Mouse (Mus musculus): ENCODE data around the gene Kcnq5.

DNA sequence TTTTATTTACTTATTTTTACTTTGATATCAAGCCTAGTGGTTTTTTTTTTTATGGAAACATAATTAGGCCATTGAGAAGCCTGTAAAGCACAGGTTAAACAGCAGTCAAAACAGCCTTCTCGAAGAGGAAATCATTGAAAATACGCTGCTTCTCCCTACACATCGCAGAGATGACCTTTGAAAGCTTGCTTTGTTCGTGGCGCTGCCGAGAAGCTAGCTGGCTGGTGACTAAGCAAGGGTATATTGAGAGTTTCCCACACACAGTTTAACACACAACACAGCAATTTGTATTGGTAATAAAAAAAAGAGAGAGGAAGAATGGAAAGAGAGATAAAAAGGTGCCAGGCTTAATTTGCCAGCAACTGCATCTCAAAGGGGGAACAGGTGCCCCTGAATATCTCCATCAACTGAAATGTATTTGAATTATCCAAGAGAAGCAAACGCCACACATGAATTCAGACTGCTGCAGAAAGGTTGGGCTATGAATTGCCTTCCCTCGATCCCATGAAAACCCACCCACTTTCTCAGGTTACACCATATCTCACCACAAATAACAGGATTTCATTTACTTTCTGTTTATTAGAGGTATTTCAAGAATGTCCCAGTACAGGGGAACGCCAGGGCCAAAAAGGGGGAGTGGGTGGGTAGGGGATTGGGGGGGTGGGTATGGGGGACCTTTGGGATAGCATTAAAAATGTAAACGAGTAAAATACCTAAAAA, 461.8 kb downstream of the Kcnq5 start:
- no peak for TF ChIP-seq CTCF (IDR thresholded peaks at IDR 0.05; ENCODE audit: borderline replicate concordance, insufficient read depth, low read depth, low read length)
- TF ChIP-seq POLR2A (IDR thresholded peaks at IDR 0.05; ENCODE audit: borderline replicate concordance, insufficient read depth, low read length), result no peak
